Mouse (Mus musculus) mammary gland, adult 2 months (tissue): ENCODE data around the gene Cyb5b. TPM values are rescaled to one million over a fixed set of nuclear protein-coding genes. Genes with fewer than 3 reads are reported as not detected.

Experiments used
- polyA plus RNA-seq: library from polyadenylated mRNA; depleted of rRNA; stranded (reverse); fragments of >200 nt; gene quantifications from 2 replicates; pipeline ENCODE4 v1.2.3, GENCODE M21; 2012; ENCODE audit warnings: low replicate concordance; rRNA removed

The Cyb5b gene
- polyA plus RNA-seq, result 106 and 141 TPM in 2 replicates

DNA sequence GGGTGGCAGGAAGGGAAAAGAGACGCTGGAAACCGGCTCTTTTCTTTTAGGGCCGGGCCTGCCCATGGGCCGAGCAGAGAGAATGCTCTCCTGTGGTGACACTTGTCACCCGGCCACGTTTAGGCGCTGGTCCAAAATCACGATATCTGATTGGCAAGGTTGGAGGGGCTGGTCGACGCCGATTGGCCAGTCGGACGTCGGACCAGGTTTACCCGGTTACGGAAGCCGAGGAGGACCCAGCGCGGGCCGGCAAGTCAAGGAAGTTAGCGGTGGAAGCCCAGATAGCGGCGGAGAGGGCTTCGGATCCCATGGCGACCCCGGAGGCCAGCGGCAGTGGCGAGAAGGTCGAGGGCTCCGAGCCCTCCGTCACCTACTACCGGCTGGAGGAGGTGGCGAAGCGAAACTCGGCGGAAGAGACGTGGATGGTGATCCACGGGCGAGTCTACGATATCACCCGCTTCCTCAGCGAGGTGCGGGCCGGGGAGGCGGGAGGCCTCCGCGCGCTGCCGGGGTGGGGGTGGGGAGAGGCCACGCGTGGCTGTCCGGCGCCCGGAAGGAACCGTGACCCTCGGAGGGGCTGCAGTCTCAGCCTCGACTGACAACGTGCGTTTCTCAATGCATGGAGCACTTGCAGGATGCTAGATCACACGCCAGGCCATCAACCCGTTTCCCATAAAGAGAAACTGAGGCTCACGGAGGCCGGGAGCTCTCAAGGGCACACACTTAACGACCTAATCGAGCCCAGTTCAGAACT is at the start of gene Cyb5b:
TSS of gene Cyb5b (plus strand) at position 237 of the 754 bp plus-strand sequence.

Other genes starting within 250 kb of the Cyb5b start
- 13.2 and 17.5 TPM in 2 replicates for gene Sntb2, start 214.9 kb upstream of the Cyb5b start, polyA plus RNA-seq
- gene Vps4a, start 119.4 kb upstream of the Cyb5b start, polyA plus RNA-seq, result 18.6 and 40.3 TPM in 2 replicates
- gene Pdf, start 102.0 kb upstream of the Cyb5b start, polyA plus RNA-seq, result 27.9 and 65.8 TPM in 2 replicates
- gene Cog8, start 94.0 kb upstream of the Cyb5b start, polyA plus RNA-seq, result 32.9 and 46.9 TPM in 2 replicates
- 18.2 and 18.7 TPM in 2 replicates for gene Nip7, start 93.8 kb upstream of the Cyb5b start, polyA plus RNA-seq
- gene Tmed6, start 85.0 kb upstream of the Cyb5b start, polyA plus RNA-seq, result not detected in 2 replicates
- 7.1 and 12.2 TPM in 2 replicates for gene Terf2, start 54.1 kb upstream of the Cyb5b start, polyA plus RNA-seq
- 16.6 and 28.8 TPM in 2 replicates for gene Nfat5, start 142.8 kb downstream of the Cyb5b start, polyA plus RNA-seq